Mouse (Mus musculus) cerebellum, adult 11 months (tissue): ENCODE results near the gene Rabl6.

Experiments used
- DNase-seq: peaks from one replicate; pipeline ENCODE4 v3.0.0; 2022

Gene Rabl6

GRCm38 (mm10) chr2:25588227-25588907 is 20.0 kb downstream of the Rabl6 start:
- DNase-seq, result no peak

GRCm38 (mm10) chr2:25587290-25587689 is 21.0 kb downstream of the Rabl6 start:
- no peak for DNase-seq

GRCm38 (mm10) chr2:25585601-25586000 is 22.7 kb downstream of the Rabl6 start:
- DNase-seq, result peak; percentile 33

- DNase-seq, result no peak
These were observed 23.5 kb downstream of the Rabl6 start for GRCm38 (mm10) chr2:25584856-25585255.

GRCm38 (mm10) chr2:25584152-25584551 is 24.2 kb downstream of the Rabl6 start:
- peak; percentile 53 for DNase-seq

GRCm38 (mm10) chr2:25583571-25583970 is 24.8 kb downstream of the Rabl6 start:
- peak; percentile 33 for DNase-seq

GRCm38 (mm10) chr2:25583120-25583481 is 25.2 kb downstream of the Rabl6 start:
- peak; percentile 43 for DNase-seq

- peak; percentile 62 for DNase-seq
These were observed 25.7 kb downstream of the Rabl6 start for GRCm38 (mm10) chr2:25582466-25583119.

GRCm38 (mm10) chr2:25581901-25582301 is 26.4 kb downstream of the Rabl6 start:
- peak; percentile 90 for DNase-seq

GRCm38 (mm10) chr2:25581294-25581864 is 26.9 kb downstream of the Rabl6 start, which contains the start of gene Ajm1:
Ajm1 (minus strand) TSS chr2:25581757.
- peak; percentile 83 for DNase-seq

GRCm38 (mm10) chr2:25580621-25581101 is 27.7 kb downstream of the Rabl6 start:
- peak; percentile 46 for DNase-seq

- DNase-seq, result peak; percentile 80
These were observed 28.4 kb downstream of the Rabl6 start for GRCm38 (mm10) chr2:25579737-25580460.

GRCm38 (mm10) chr2:25578796-25579736 is 29.3 kb downstream of the Rabl6 start:
- peak; percentile 66 for DNase-seq

- peak; percentile 56 for DNase-seq
These were observed 30.1 kb downstream of the Rabl6 start for GRCm38 (mm10) chr2:25577951-25578795.

- peak; percentile 59 for DNase-seq
These were observed 31.1 kb downstream of the Rabl6 start for GRCm38 (mm10) chr2:25576965-25577891.

- DNase-seq, result peak; percentile 33
These were observed 32.1 kb downstream of the Rabl6 start for GRCm38 (mm10) chr2:25576028-25576850.

- peak; percentile 66 for DNase-seq
These were observed 32.8 kb downstream of the Rabl6 start for GRCm38 (mm10) chr2:25575432-25576027.
